Mouse (Mus musculus) kidney, postnatal 0 days (tissue): ENCODE measurements around the gene Gm14085. TPM values are rescaled to one million over a fixed set of nuclear protein-coding genes. Genes with fewer than 3 reads are reported as not detected.

Experiments
- ATAC-seq: fragments of 200-750 bp; cut with Nextera tagmentation; replicated peaks from 2 replicates; pipeline ENCODE4 v1.8.0; 2017; ENCODE audit warnings: low read depth, moderate number of reproducible peaks, moderate TSS enrichment, moderate library complexity; ENCODE audit not compliant: low FRiP score
- DNase-seq: peaks from one replicate; pipeline ENCODE4 v3.0.0-alpha.2; 2016; ENCODE audit warnings: low spot score
- H3K27ac ChIP-seq: fragments of 300-500 bp; sonication (generic); 2 replicates; pipeline ENCODE4 v1.5.1; 2014; ENCODE audit warnings: mild to moderate bottlenecking
- H3K27me3 ChIP-seq: fragments of 300-500 bp; sonication (generic); 2 replicates; pipeline ENCODE4 v1.6.1; 2014; ENCODE audit warnings: low read length, mixed read lengths; ENCODE audit not compliant: insufficient read depth
- H3K36me3 ChIP-seq: fragments of 300-500 bp; sonication (generic); 2 replicates; pipeline ENCODE4 v1.6.1; 2014; ENCODE audit warnings: low read length, mixed read lengths; ENCODE audit not compliant: insufficient read depth
- H3K4me1 ChIP-seq: fragments of 300-500 bp; sonication (generic); replicated peaks from 2 replicates; pipeline ENCODE4 v1.6.1; 2014; ENCODE audit warnings: antibody characterized with exemption, low read length, mixed read lengths; ENCODE audit not compliant: insufficient read depth
- H3K4me2 ChIP-seq: fragments of 300-500 bp; sonication (generic); 2 replicates; pipeline ENCODE4 v1.6.1; 2014; ENCODE audit warnings: mild to moderate bottlenecking, low read length, moderate library complexity, mixed read lengths
- H3K4me3 ChIP-seq: fragments of 300-500 bp; sonication (generic); replicated peaks from 2 replicates; pipeline ENCODE4 v1.5.1; 2014; ENCODE audit warnings: low read depth, low read length
- H3K9ac ChIP-seq: fragments of 300-500 bp; sonication (generic); 2 replicates; pipeline ENCODE4 v1.6.1; 2014; ENCODE audit warnings: low read depth, low read length
- H3K9me3 ChIP-seq: fragments of 300-500 bp; sonication (generic); replicated peaks from 2 replicates; pipeline ENCODE4 v1.6.1; 2016; ENCODE audit warnings: low read length, inconsistent platforms, mixed read lengths
- CTCF ChIP-seq: IDR thresholded peaks from 2 replicates; pipeline ENCODE4 v1.5.1; 2016; ENCODE audit warnings: antibody characterized with exemption, low read depth, mild to moderate bottlenecking, moderate library complexity
- WGBS: fragments of 180-500 bp; shearing (Covaris S2); extraction: QIAGEN DNeasy Blood & Tissue Kit; methylation state at CpG from one replicate; pipeline ENCODE4 v1.1.7; 2014; 5-methylcytosine and 5-hydroxymethylcytosine counted together
- polyA plus RNA-seq: library from polyadenylated mRNA; unstranded; fragments of >200 nt; fragmentation: Nextera tagmentation; extraction: Ambion mirVana; gene quantifications from 2 replicates; pipeline ENCODE4 v1.2.1, GENCODE M21; 2015

The Gm14085 gene
- polyA plus RNA-seq, 1 experiment from 2014 or later, result not detected

GRCm38 (mm10) chr2:122572438-122572837 is 87.7 kb downstream of the Gm14085 start:
- no peak for TF ChIP-seq CTCF
- ATAC-seq, result no peak
- H3K4me2 ChIP-seq, result no peak overlapping the region
- 21% methylated on average over 1 of the region's 1 CpGs for WGBS
- no peak overlapping the region for H3K9ac ChIP-seq
- H3K4me1 ChIP-seq, result no peaks in the 10 kb centered on the region
- no peak overlapping the region for H3K27ac ChIP-seq
- no peaks in the 10 kb centered on the region for H3K9me3 ChIP-seq
- H3K4me3 ChIP-seq, result no peak overlapping the region
- no peak for DNase-seq
- H3K36me3 ChIP-seq, result no peaks in the 10 kb centered on the region
- H3K27me3 ChIP-seq, result no peaks in the 10 kb centered on the region

- H3K27ac ChIP-seq, result no peak overlapping the region
- no peaks in the 10 kb centered on the region for H3K36me3 ChIP-seq
- H3K9ac ChIP-seq, result no peak overlapping the region
- 49% methylated on average over 11 of the region's 11 CpGs for WGBS
- TF ChIP-seq CTCF, result no peak
- peak; percentile 87 for ATAC-seq
- peak; percentile 35 for DNase-seq
- H3K4me2 ChIP-seq, result no peak overlapping the region
- H3K27me3 ChIP-seq, result no peaks in the 10 kb centered on the region
- H3K4me3 ChIP-seq, result no peak overlapping the region
- no peaks in the 10 kb centered on the region for H3K9me3 ChIP-seq
- no peaks in the 10 kb centered on the region for H3K4me1 ChIP-seq
Observed at GRCm38 (mm10) chr2:122575470-122575869, 90.7 kb downstream of the Gm14085 start.

GRCm38 (mm10) chr2:122576295-122576694 is 91.6 kb downstream of the Gm14085 start:
- H3K27me3 ChIP-seq, result no peaks in the 10 kb centered on the region
- H3K9ac ChIP-seq, result no peak overlapping the region
- no peaks in the 10 kb centered on the region for H3K36me3 ChIP-seq
- DNase-seq (peak; percentile 37), ATAC-seq (no peak)
- no peak overlapping the region; the same call in 1 of the 2 replicates for H3K27ac ChIP-seq
- no peak for TF ChIP-seq CTCF
- H3K4me1 ChIP-seq, result no peaks in the 10 kb centered on the region
- no peak overlapping the region for H3K4me2 ChIP-seq
- 32% methylated on average over 5 of the region's 5 CpGs for whole genome bisulfite sequencing
- H3K4me3 ChIP-seq, result no peak overlapping the region
- no peaks in the 10 kb centered on the region for H3K9me3 ChIP-seq

- H3K9me3 ChIP-seq, result no peaks in the 10 kb centered on the region
- H3K9ac ChIP-seq, result no peak overlapping the region
- TF ChIP-seq CTCF, result no peak
- no peak overlapping the region for H3K27ac ChIP-seq
- no peaks in the 10 kb centered on the region for H3K36me3 ChIP-seq
- no peaks in the 10 kb centered on the region for H3K27me3 ChIP-seq
- H3K4me1 ChIP-seq, result no peaks in the 10 kb centered on the region
- DNase-seq (peak; percentile 16), ATAC-seq (no peak)
- no peak overlapping the region for H3K4me2 ChIP-seq
- 68% methylated on average over 1 of the region's 1 CpGs for WGBS
- no peak overlapping the region for H3K4me3 ChIP-seq
Observed at GRCm38 (mm10) chr2:122577316-122577715, 92.6 kb downstream of the Gm14085 start.

Other genes with a start within 250 kb of the Gm14085 start
- gene Duox2, start 186.5 kb upstream of the Gm14085 start, polyA plus RNA-seq, result 0.04 TPM in 2 replicates
- gene Duoxa2, start 186.0 kb upstream of the Gm14085 start, polyA plus RNA-seq, result not detected in 2 replicates
- gene Duoxa1, start 171.2 kb upstream of the Gm14085 start, polyA plus RNA-seq, result 0.15 TPM in 1 of 2 replicates, not detected in the other
- not detected in 2 replicates for gene Duox1, start 169.3 kb upstream of the Gm14085 start, polyA plus RNA-seq
- 1.3 and 2.3 TPM in 2 replicates for gene Shf, start 115.8 kb upstream of the Gm14085 start, polyA plus RNA-seq
- 0.46 and 0.55 TPM in 2 replicates for gene Slc28a2, start 58.5 kb upstream of the Gm14085 start, polyA plus RNA-seq
- 270 and 317 TPM in 2 replicates for gene Gatm, start 126.4 kb downstream of the Gm14085 start, polyA plus RNA-seq
- gene AA467197, start 152.0 kb downstream of the Gm14085 start, polyA plus RNA-seq, result 0.26 and 0.34 TPM in 2 replicates
- 6.9 and 7.9 TPM in 2 replicates for gene Slc30a4, start 217.7 kb downstream of the Gm14085 start, polyA plus RNA-seq